Mouse (Mus musculus) frontal cortex, postnatal 10 days (tissue): ENCODE measurements around the gene 2310057J18Rik.
"Not testable (repeated sequence)": the region's sequence is repeated elsewhere in the genome, so short reads cannot be mapped to it uniquely, and the experiment has no call there.

Source experiments
- DNase-seq, 2 experiments: peaks; one replicate each; pipeline ENCODE4 v3.0.0; 2022; ENCODE audit warnings: low spot score in 2 of 2, mixed read lengths in 1 of 2

Gene 2310057J18Rik

DNA sequence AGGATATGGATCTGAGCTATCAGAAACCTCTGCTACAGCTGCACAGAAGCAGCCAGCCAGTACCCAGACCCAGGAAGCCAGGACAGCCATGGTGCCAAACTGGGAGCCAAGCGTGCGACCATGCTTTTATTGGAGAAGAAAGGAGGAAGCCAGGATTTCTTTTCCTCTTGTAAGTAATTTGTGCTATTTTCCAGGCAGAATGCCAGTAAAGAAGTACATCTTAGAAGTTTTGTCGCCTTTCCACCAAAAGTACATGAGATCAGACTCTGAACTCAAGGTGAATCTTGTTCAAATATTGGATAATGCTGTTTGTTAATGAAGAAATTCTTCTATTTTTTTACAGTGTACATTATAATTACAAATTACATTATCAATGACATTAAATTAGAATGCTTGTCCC, at the start of gene 2310057J18Rik:
2310057J18Rik (minus strand) TSS at position 101 of the 400 bp plus-strand sequence.
- no peak for DNase-seq

DNA sequence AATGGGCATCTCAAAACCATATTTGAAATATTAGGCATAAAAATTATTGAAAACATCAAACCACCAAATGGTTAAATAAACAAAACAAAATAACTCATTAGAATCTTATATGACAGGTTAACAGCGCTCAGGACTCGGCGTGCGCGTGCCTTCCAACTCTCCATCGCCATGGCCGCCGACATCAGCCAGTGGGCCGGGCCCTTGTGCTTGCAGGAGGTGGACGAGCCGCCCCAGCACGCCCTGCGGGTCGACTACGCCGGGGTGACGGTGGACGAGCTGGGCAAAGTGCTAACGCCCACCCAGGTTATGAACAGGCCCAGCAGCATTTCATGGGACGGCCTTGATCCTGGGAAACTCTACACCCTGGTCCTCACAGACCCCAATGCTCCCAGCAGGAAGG, 43.9 kb upstream of the 2310057J18Rik start:
- DNase-seq = not testable (repeated sequence)

DNA sequence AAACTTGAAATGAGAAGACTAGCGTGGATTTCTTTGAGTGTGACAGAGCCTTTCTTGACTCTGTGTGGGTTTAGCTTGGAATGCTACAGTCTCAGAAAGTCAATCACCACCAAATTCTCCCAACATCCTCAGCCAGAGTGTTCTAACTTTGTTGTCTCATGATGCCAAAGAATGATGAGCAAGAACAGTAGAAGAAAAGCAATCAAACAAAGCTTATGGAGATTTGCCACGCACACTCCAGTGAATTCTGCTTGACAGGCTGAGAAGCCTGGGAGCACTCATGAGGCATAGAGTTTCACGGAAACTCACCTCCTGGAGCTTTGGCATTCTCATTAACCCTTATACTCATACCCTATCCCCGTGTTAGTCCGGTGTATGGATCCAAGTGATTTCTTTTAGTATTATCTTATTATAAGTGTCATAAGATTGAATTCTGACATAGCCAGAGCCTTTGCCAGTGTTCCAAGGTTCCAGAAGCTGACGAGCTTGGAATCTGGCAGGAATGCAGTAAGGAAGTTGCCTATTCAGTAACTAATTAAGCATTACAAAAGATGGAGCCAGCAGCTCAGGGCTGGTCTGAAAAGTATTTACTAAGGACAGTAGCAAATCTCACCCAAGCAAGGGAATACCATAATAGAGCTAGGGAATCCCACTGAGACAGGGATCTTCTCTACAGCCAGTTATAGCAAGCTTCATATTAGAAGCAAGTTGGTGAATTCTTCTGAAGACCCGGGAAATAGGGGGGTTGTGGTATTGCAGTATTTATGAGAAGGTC, 33.6 kb upstream of the 2310057J18Rik start:
- DNase-seq = no peak

DNA sequence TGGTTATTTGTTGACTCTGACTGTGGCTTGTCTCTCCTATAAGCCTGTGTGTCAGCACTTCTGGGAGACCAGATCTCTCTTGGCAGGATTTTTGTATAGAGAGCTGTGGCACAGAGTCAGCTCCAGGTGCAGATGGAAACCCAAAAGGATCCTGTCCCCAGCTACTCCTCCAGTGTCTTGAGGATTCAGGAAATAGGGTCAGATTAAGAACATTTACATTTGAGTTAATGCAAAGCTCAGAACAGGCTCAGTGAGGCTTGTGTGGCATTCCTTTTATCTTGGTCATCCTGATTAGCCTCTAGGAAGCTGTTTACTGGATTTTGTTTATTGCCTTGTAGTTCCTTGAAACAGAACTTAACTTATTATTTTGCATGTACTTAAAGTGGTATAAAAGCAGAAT, 11.7 kb upstream of the 2310057J18Rik start:
- DNase-seq = no peak

DNA sequence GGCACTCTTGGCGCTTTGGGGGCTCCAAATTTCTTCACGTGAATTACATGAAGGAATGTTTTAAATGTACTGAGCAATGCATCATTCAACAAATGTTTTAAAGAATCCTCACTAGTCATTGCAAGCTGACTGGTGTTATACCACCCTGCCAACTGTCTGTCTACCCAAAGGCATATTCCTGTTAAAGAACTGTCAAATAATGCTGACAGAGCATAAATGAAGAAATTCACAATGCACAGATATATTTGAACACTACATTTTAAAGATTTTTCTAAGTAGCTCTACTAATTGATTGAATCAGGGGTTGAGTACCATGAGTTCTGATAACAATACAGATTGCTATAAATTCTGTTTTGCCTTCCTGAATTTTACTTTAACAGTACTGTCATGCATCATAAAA, 2.9 kb upstream of the 2310057J18Rik start:
- no peak for DNase-seq

GRCm38 (mm10) chr10:28968189-28968588, 17.9 kb downstream of the 2310057J18Rik start:
- DNase-seq = no peak

GRCm38 (mm10) chr10:28955138-28955537, 31.0 kb downstream of the 2310057J18Rik start:
- peak in 1 of 2 experiments; percentile 41 for DNase-seq

DNA sequence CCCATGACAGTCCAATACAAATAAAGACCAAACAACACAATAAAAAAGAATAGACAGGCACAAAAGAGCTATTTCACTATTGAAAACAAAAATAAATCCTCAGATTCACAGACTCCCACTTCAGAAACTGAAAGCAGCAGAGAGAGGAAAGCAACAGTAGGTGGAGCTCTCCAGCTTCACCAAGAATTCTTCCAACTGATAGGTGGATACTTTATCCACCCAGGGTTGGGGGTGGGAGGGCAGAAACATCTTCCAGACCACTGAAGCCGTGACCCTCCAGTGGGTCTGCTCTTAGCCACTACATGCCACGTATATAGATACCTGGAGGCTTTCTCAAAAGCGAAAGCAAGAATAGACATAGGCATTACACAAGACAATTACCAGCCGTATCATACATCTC, 31.6 kb downstream of the 2310057J18Rik start:
- no peak for DNase-seq
